ENCODE assay signal across 9 mouse cellular contexts in the genomic region with DNA sequence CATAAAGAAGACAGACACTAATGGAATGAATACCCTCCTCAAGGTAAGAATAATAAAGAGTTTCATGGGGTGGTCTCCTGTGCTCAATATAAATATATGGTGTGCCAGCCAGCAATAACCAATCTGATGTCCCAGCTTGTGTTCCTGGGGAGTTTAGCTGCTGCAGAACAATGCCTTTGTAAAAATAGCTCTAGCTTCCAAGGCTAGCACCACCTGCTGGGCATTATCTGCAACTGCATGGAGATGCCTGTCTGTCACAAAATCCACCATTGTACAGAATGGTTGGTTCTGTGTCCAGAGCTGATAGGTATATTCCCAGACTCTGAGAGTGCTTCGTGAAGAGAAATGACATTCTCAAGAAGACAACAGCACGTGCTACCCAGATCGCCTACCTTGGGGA. TPM values are rescaled to one million over a fixed set of nuclear protein-coding genes. Genes with fewer than 3 reads are reported as not detected.
DNase-seq lines count a peak whose midpoint lies in the region; ATAC-seq and TF ChIP-seq lines count a peak whose summit lies in the region.
"Had no signal": no experiment of that assay in that cellular context is flagged by ENCODE, and none has a peak within 500 bp of the region (broad histone marks: within the 10 kb centered on the region; RNA-seq: fewer than 3 reads in every experiment).

No protein-coding gene starts in this region.

- no peak overlapping the region for H3K4me3 ChIP-seq in forebrain, embryonic 10.5 days
- no peak overlapping the region for H3K4me3 ChIP-seq in forebrain, embryonic 13.5 days
- H3K4me3 ChIP-seq in lung, embryonic 14.5 days (ENCODE audit: low read depth, low read length): no peak overlapping the region
- no peak overlapping the region for H3K4me3 ChIP-seq in stomach, postnatal 0 days (ENCODE audit: low read depth, low read length)
- H3K4me3 ChIP-seq: heart, embryonic 15.5 days had no signal

- H3K36me3 ChIP-seq in forebrain, embryonic 10.5 days (replicated peaks): no peaks in the 10 kb centered on the region
- no peaks in the 10 kb centered on the region for H3K36me3 ChIP-seq in forebrain, embryonic 13.5 days (ENCODE audit: poor library complexity, severe bottlenecking)
- no peaks in the 10 kb centered on the region for H3K36me3 ChIP-seq in lung, embryonic 14.5 days (ENCODE audit: insufficient read depth)
- no peaks in the 10 kb centered on the region for H3K36me3 ChIP-seq in stomach, postnatal 0 days (ENCODE audit: control insufficient read depth, insufficient read depth, low read length)
- H3K36me3 ChIP-seq: heart, embryonic 15.5 days had no signal

- H3K27me3 ChIP-seq in forebrain, embryonic 10.5 days (ENCODE audit: poor library complexity, severe bottlenecking): peaks cover 10% of the 10 kb centered on the region; the same call in 1 of the 2 replicates
- H3K27me3 ChIP-seq in forebrain, embryonic 13.5 days: no peaks in the 10 kb centered on the region
- H3K27me3 ChIP-seq in lung, embryonic 14.5 days (ENCODE audit: insufficient read depth, low read length): no peaks in the 10 kb centered on the region
- H3K27me3 ChIP-seq in stomach, postnatal 0 days (ENCODE audit: control insufficient read depth, insufficient read depth, low read length): no peaks in the 10 kb centered on the region
- H3K27me3 ChIP-seq: heart, embryonic 15.5 days had no signal

- no peaks in the 10 kb centered on the region for H3K9me3 ChIP-seq in forebrain, embryonic 10.5 days
- H3K9me3 ChIP-seq in forebrain, embryonic 13.5 days (replicated peaks): no peaks in the 10 kb centered on the region
- no peaks in the 10 kb centered on the region for H3K9me3 ChIP-seq in lung, embryonic 14.5 days (ENCODE audit: low read depth, low read length)
- H3K9me3 ChIP-seq in stomach, postnatal 0 days (ENCODE audit: control insufficient read depth, low read length): no peaks in the 10 kb centered on the region
- H3K9me3 ChIP-seq: heart, embryonic 15.5 days had no signal

- no peak overlapping the region for H3K4me2 ChIP-seq in forebrain, embryonic 13.5 days
- no peak overlapping the region for H3K4me2 ChIP-seq in lung, embryonic 14.5 days
- no peak overlapping the region for H3K4me2 ChIP-seq in stomach, postnatal 0 days (replicated peaks; ENCODE audit: low read depth)
- H3K4me2 ChIP-seq: heart, embryonic 15.5 days had no signal

- intact Hi-C loops in heart, postnatal 25 days (cut with DNase I): no loop called here

- ATAC-seq in forebrain, embryonic 13.5 days: no peak; the same call in 1 of the 2 replicates
- ATAC-seq in lung, embryonic 14.5 days (ENCODE audit: insufficient read depth): no peak
- ATAC-seq in stomach, postnatal 0 days (ENCODE audit: low FRiP score, low TSS enrichment): no peak

- peak; percentile 88 for TF ChIP-seq CTCF in lung, embryonic 14.5 days (IDR thresholded peaks at IDR 0.05; ENCODE audit: low read depth)
- TF ChIP-seq CTCF in stomach, postnatal 0 days (IDR thresholded peaks at IDR 0.05; ENCODE audit: low read depth): peak; percentile 86

- H3K9ac ChIP-seq in forebrain, embryonic 13.5 days: no peak overlapping the region
- no peak overlapping the region for H3K9ac ChIP-seq in lung, embryonic 14.5 days
- H3K9ac ChIP-seq in stomach, postnatal 0 days (ENCODE audit: low read length): no peak overlapping the region
- H3K9ac ChIP-seq: heart, embryonic 15.5 days had no signal

- H3K27ac ChIP-seq in forebrain, embryonic 10.5 days: no peak overlapping the region
- H3K27ac ChIP-seq in forebrain, embryonic 13.5 days: no peak overlapping the region
- no peak overlapping the region for H3K27ac ChIP-seq in lung, embryonic 14.5 days (ENCODE audit: low read depth)
- H3K27ac ChIP-seq in stomach, postnatal 0 days (replicated peaks): no peak overlapping the region
- H3K27ac ChIP-seq: heart, embryonic 15.5 days had no signal

- peak; percentile 49 for DNase-seq in forebrain, embryonic 10.5 days (ENCODE audit: extremely low spot score, low spot score)
- peak; percentile 30 for DNase-seq in right cerebral cortex, adult 18-20 months
- no peak for DNase-seq in right cerebral cortex, postnatal 10 days (ENCODE audit: low spot score in 2 of 2)
- peak; percentile 48 for DNase-seq in cerebellum, adult 9-10 months
- peak; percentile 6 for DNase-seq in heart, postnatal 25 days (ENCODE audit: low spot score)
- peak; percentile 79 for DNase-seq in lung, embryonic 14.5 days
- DNase-seq in stomach, postnatal 0 days (ENCODE audit: low spot score): peak; percentile 41

- no peak for TF ChIP-seq EP300 in stomach, postnatal 0 days (optimal IDR thresholded peaks at IDR 0.05)

- H3K4me1 ChIP-seq in forebrain, embryonic 10.5 days: peaks cover 7% of the 10 kb centered on the region; the same call in 1 of the 2 replicates
- peaks cover 3% of the 10 kb centered on the region; the same call in 1 of the 2 replicates for H3K4me1 ChIP-seq in forebrain, embryonic 13.5 days
- H3K4me1 ChIP-seq in lung, embryonic 14.5 days (ENCODE audit: insufficient read depth): no peaks in the 10 kb centered on the region
- no peaks in the 10 kb centered on the region for H3K4me1 ChIP-seq in stomach, postnatal 0 days (replicated peaks; ENCODE audit: control insufficient read depth, insufficient read depth)

- WGBS in forebrain, embryonic 10.5 days: 20% methylated on average over 3 of the region's 3 CpGs
- 32% methylated on average over 3 of the region's 3 CpGs for WGBS in forebrain, embryonic 13.5 days
- 11% methylated on average over 3 of the region's 3 CpGs for WGBS in lung, embryonic 14.5 days
- 25% methylated on average over 3 of the region's 3 CpGs for WGBS in stomach, postnatal 0 days

RNA-seq across cellular contexts. Expression of a gene that starts 4.4 kb away (rescaled TPM):
- not detected in 2 replicates for polyA plus RNA-seq in forebrain, embryonic 10.5 days (2016; fragmentation: Nextera tagmentation; extraction: Ambion mirVana)
- polyA plus RNA-seq in forebrain, embryonic 13.5 days (2015; fragmentation: Nextera tagmentation; extraction: Ambion mirVana): 0.14 and 0.18 TPM in 2 replicates
- not detected for total RNA-seq in heart, postnatal 25 days (2021)
- 0.12 TPM in 1 of 2 replicates, not detected in the other for polyA plus RNA-seq in lung, embryonic 14.5 days (2014; fragmentation: Nextera tagmentation; extraction: Ambion mirVana)
- 0.08 TPM in 1 of 2 replicates, not detected in the other for polyA plus RNA-seq in stomach, postnatal 0 days (2015; fragmentation: Nextera tagmentation; extraction: Ambion mirVana)
- polyA plus RNA-seq: heart, embryonic 15.5 days had no signal

Comparison
In these comparisons a context has a peak if more than half of its experiments do, and no peak if none do; other contexts are left out.
1. DNase-seq: peak in forebrain, embryonic 10.5 days (single experiment), right cerebral cortex, adult 18-20 months (single experiment), cerebellum, adult 9-10 months (single experiment), heart, postnatal 25 days (single experiment), lung, embryonic 14.5 days (single experiment) and stomach, postnatal 0 days (single experiment); none in right cerebral cortex, postnatal 10 days (0 of 2).